In genomic region chr2:181287958-181288350, GRCm38 (mm10) we compare ENCODE assay signal across 8 mouse cellular contexts. TPM values are rescaled to one million over a fixed set of nuclear protein-coding genes. Genes with fewer than 3 reads are reported as not detected.
DNase-seq lines count a peak whose midpoint lies in the region; ATAC-seq lines count a peak whose summit lies in the region.
"Not testable (repeated sequence)": the region's sequence is repeated elsewhere in the genome, so short reads cannot be mapped to it uniquely, and the experiment has no call there.

Gene Gmeb2 (minus strand): TSS chr2:181288035.

- H3K9me3 ChIP-seq in heart, embryonic 13.5 days; liver, embryonic 12.5 days (replicated peaks); stomach, embryonic 15.5 days: not testable (repeated sequence)

- peak; percentile 98 for DNase-seq in CD4-positive, CD25-positive, alpha-beta regulatory T cell, adult 2 months (ENCODE audit: low read depth, low spot score)
- DNase-seq in fat pad, adult 2 months (ENCODE audit: extremely low read depth, low read depth, low spot score) = peak; percentile 50
- peak; percentile 95 for DNase-seq in kidney, postnatal 10 days
- DNase-seq in natural killer cell, adult 2 months (ENCODE audit: low spot score in 2 of 2) = peak; percentile 92 to 94

- peak; percentile 97 for ATAC-seq in heart, embryonic 13.5 days (ENCODE audit: extremely low read depth, insufficient number of reproducible peaks, low FRiP score, low TSS enrichment)
- peak; percentile 95 for ATAC-seq in liver, embryonic 12.5 days
- ATAC-seq in stomach, embryonic 15.5 days (ENCODE audit: insufficient read depth, low FRiP score, low read depth) = peak; percentile 98

- H3K9ac ChIP-seq in heart, embryonic 13.5 days = peak within 1 kb of the TSS; percentile 95
- H3K9ac ChIP-seq in liver, embryonic 12.5 days = peak within 1 kb of the TSS; percentile 88
- peak within 1 kb of the TSS; percentile 74 for H3K9ac ChIP-seq in stomach, embryonic 15.5 days

- peak within 1 kb of the TSS; percentile 80 for H3K4me2 ChIP-seq in heart, embryonic 13.5 days
- H3K4me2 ChIP-seq in liver, embryonic 12.5 days = peak within 1 kb of the TSS; percentile 75
- H3K4me2 ChIP-seq in stomach, embryonic 15.5 days = peak within 1 kb of the TSS; percentile 65

- peaks cover 24% of the 10 kb centered on the region for H3K36me3 ChIP-seq in heart, embryonic 13.5 days
- H3K36me3 ChIP-seq in liver, embryonic 12.5 days = peaks cover 29% of the 10 kb centered on the region
- not testable (repeated sequence) for H3K36me3 ChIP-seq in stomach, embryonic 15.5 days

- H3K4me3 ChIP-seq in brown adipose tissue, adult 24 weeks (ENCODE audit: insufficient read depth, low read depth, low read length) = peak within 1 kb of the TSS; percentile 100
- H3K4me3 ChIP-seq in heart, embryonic 13.5 days = peak within 1 kb of the TSS; percentile 77
- peak within 1 kb of the TSS; percentile 81 for H3K4me3 ChIP-seq in liver, embryonic 12.5 days
- H3K4me3 ChIP-seq in stomach, embryonic 15.5 days (replicated peaks) = peak within 1 kb of the TSS; percentile 74

- H3K27ac ChIP-seq in brown adipose tissue, adult 24 weeks (replicated peaks; ENCODE audit: low read depth, low read length) = peak within 1 kb of the TSS; percentile 100
- H3K27ac ChIP-seq in heart, embryonic 13.5 days (replicated peaks) = peak within 1 kb of the TSS; percentile 95
- peak within 1 kb of the TSS; percentile 95 for H3K27ac ChIP-seq in liver, embryonic 12.5 days
- peak within 1 kb of the TSS; percentile 94 for H3K27ac ChIP-seq in stomach, embryonic 15.5 days

- not testable (repeated sequence) for H3K27me3 ChIP-seq in heart, embryonic 13.5 days (replicated peaks); liver, embryonic 12.5 days (replicated peaks); stomach, embryonic 15.5 days (replicated peaks)

- WGBS in heart, embryonic 13.5 days = 5% methylated on average over 29 of the region's 38 CpGs
- WGBS in liver, embryonic 12.5 days (ENCODE audit: insufficient replicate concordance) = under 1% methylated on average over 38 of the region's 38 CpGs
- WGBS in stomach, embryonic 15.5 days = under 1% methylated on average over 35 of the region's 38 CpGs

- not testable (repeated sequence) for H3K4me1 ChIP-seq in brown adipose tissue, adult 24 weeks (ENCODE audit: control insufficient read depth, insufficient read depth, insufficient read length, low read length); stomach, embryonic 15.5 days
- H3K4me1 ChIP-seq in heart, embryonic 13.5 days = peaks cover 22% of the 10 kb centered on the region
- H3K4me1 ChIP-seq in liver, embryonic 12.5 days = peaks cover 37% of the 10 kb centered on the region

RNA-seq across cellular contexts. Expression of gene Gmeb2, which starts in this region (rescaled TPM):
- polyA plus RNA-seq in brown adipose tissue, adult 24 weeks (2012; ENCODE audit: insufficient read depth, insufficient read length, missing spikeins) = 3.8 and 4.7 TPM in 2 replicates
- 8.7 and 9.0 TPM in 2 replicates for polyA plus RNA-seq in heart, embryonic 13.5 days (2015; fragmentation: Nextera tagmentation; extraction: Ambion mirVana)
- 13.0 and 14.4 TPM in 2 replicates for polyA plus RNA-seq in liver, embryonic 12.5 days (2016; fragmentation: Nextera tagmentation; extraction: Ambion mirVana)
- 12.2 and 13.2 TPM in 2 replicates for polyA plus RNA-seq in stomach, embryonic 15.5 days (2015; fragmentation: Nextera tagmentation; extraction: Ambion mirVana)

Comparison
In these comparisons a context has a peak if more than half of its experiments do, and no peak if none do; other contexts are left out.
1. Peak in every context shown above with its lines: DNase-seq, ATAC-seq, H3K4me3 ChIP-seq and H3K27ac ChIP-seq.